Mouse (Mus musculus) heart, embryonic 13.5 days (tissue): Measurements from ENCODE around the gene Gm3336. TPM values are rescaled to one million over a fixed set of nuclear protein-coding genes. Genes with fewer than 3 reads are reported as not detected.

Experiments
- ATAC-seq: fragments of 200-750 bp; cut with Nextera tagmentation; 2 replicates; pipeline ENCODE4 v1.8.0; 2017; ENCODE audit warnings: moderate TSS enrichment; ENCODE audit not compliant: insufficient number of reproducible peaks, low FRiP score, low TSS enrichment; ENCODE audit errors: extremely low read depth
- H3K27ac ChIP-seq: fragments of 300-500 bp; sonication (generic); replicated peaks from 2 replicates; pipeline ENCODE4 v1.5.1; 2015; ENCODE audit warnings: moderate library complexity, mild to moderate bottlenecking, inconsistent platforms
- H3K27me3 ChIP-seq: fragments of 300-500 bp; sonication (generic); replicated peaks from 2 replicates; pipeline ENCODE4 v1.6.1; 2015; ENCODE audit warnings: mild to moderate bottlenecking, inconsistent platforms
- H3K36me3 ChIP-seq: fragments of 300-500 bp; sonication (generic); 2 replicates; pipeline ENCODE4 v1.6.1; 2015; ENCODE audit warnings: mild to moderate bottlenecking, inconsistent platforms
- H3K4me1 ChIP-seq: fragments of 300-500 bp; sonication (generic); 2 replicates; pipeline ENCODE4 v1.6.1; 2015; ENCODE audit warnings: inconsistent platforms
- H3K4me2 ChIP-seq: fragments of 300-500 bp; sonication (generic); 2 replicates; pipeline ENCODE4 v1.6.1; 2015; ENCODE audit warnings: inconsistent platforms, mild to moderate bottlenecking, moderate library complexity
- H3K4me3 ChIP-seq: fragments of 300-500 bp; sonication (generic); 2 replicates; pipeline ENCODE4 v1.5.1; 2015; ENCODE audit warnings: moderate library complexity, mild to moderate bottlenecking, inconsistent platforms
- H3K9ac ChIP-seq: fragments of 300-500 bp; sonication (generic); 2 replicates; pipeline ENCODE4 v1.6.1; 2015; ENCODE audit warnings: inconsistent platforms, mild to moderate bottlenecking, moderate library complexity
- H3K9me3 ChIP-seq: fragments of 300-500 bp; sonication (generic); 2 replicates; pipeline ENCODE4 v1.6.1; 2016; ENCODE audit warnings: inconsistent platforms
- WGBS: fragments of 180-500 bp; shearing (Covaris S2); methylation state at CpG from one replicate; pipeline ENCODE4 v1.1.7; 2015; ENCODE audit warnings: mixed read lengths; 5-methylcytosine and 5-hydroxymethylcytosine counted together
- polyA plus RNA-seq: library from polyadenylated mRNA; unstranded; fragments of >200 nt; fragmentation: Nextera tagmentation; extraction: Ambion mirVana; gene quantifications from 2 replicates; pipeline ENCODE4 v1.2.1, GENCODE M21; 2015

Gm3336 gene
- polyA plus RNA-seq, 1 experiment from 2014 or later = not detected

DNA sequence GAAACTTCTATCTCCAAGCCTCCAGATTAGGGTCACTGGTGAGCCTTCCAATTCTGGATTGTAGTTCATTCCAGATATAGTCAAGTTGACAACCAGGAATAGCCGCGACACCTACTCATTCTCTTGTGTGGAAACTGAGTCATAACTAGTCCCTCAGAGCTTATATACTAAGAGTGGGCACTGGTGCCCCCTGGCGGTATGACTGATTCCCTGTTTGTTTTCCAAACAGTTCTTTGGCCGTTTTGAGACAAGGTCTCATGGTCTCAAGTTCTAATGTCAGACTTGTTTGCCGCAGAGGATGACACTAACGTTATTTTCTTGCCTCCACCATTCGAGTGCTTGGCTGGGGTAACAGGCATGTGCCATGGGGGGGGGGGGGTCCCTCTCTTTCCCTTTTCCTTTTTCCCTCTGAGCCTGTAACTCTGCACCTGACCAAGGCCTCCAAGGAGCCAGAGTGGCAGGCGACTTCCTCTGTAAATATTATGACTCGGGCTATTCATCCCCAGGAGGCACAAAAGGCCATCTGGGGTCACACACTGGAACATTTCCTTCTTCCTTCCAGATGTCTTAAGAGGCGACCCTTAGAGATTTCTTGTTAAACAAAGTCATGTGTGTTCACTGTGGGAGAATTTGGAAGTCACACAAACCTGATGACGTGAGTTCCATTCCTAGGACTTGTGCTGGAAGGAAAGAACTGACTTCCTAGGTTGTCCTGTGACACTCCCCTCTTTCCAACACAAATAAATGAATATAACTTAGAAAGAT is 33.8 kb downstream of the Gm3336 start:
- Histone ChIP-seq H3K9ac (no peak overlapping the region), H3K27me3 (peaks cover 37% of the 10 kb centered on the region), H3K27ac (peak overlapping the region; percentile 86), H3K36me3 (peaks cover 13% of the 10 kb centered on the region), H3K4me3 (no peak overlapping the region), H3K9me3 (no peaks in the 10 kb centered on the region), H3K4me2 (peak overlapping the region; percentile 98), H3K4me1 (peaks cover 31% of the 10 kb centered on the region)
- 27% methylated on average over 11 of the region's 11 CpGs for WGBS
- no peak for ATAC-seq

DNA sequence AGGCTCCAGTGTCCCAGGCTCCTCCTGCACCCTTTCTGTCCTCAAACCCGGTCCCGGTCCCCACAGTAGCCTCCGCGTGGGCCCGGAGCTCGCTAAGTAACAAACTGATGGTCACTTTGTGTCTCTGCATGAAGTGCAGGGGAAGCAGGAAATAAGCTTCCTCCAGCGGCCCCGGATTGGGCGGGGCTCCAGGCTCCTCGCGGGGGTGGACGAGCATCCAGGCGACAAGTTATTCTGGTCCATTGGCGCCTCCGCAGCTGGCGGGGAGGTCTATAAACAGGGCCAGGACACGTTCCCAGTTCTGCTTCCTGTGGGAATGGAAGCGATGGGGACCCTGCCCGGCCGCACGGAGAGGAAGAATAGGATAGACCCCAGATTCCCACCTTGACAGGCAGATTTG is 34.8 kb downstream of the Gm3336 start:
- H3K4me2 ChIP-seq = peak overlapping the region; percentile 98
- peak overlapping the region; percentile 86 for H3K27ac ChIP-seq
- no peak for ATAC-seq
- H3K27me3 ChIP-seq = peaks cover 28% of the 10 kb centered on the region
- 13% methylated on average over 21 of the region's 21 CpGs for WGBS
- H3K9ac ChIP-seq = peak overlapping the region; percentile 66
- peaks cover 31% of the 10 kb centered on the region for H3K4me1 ChIP-seq
- peaks cover 23% of the 10 kb centered on the region for H3K36me3 ChIP-seq
- H3K9me3 ChIP-seq = no peaks in the 10 kb centered on the region
- peak overlapping the region; percentile 34 for H3K4me3 ChIP-seq

DNA sequence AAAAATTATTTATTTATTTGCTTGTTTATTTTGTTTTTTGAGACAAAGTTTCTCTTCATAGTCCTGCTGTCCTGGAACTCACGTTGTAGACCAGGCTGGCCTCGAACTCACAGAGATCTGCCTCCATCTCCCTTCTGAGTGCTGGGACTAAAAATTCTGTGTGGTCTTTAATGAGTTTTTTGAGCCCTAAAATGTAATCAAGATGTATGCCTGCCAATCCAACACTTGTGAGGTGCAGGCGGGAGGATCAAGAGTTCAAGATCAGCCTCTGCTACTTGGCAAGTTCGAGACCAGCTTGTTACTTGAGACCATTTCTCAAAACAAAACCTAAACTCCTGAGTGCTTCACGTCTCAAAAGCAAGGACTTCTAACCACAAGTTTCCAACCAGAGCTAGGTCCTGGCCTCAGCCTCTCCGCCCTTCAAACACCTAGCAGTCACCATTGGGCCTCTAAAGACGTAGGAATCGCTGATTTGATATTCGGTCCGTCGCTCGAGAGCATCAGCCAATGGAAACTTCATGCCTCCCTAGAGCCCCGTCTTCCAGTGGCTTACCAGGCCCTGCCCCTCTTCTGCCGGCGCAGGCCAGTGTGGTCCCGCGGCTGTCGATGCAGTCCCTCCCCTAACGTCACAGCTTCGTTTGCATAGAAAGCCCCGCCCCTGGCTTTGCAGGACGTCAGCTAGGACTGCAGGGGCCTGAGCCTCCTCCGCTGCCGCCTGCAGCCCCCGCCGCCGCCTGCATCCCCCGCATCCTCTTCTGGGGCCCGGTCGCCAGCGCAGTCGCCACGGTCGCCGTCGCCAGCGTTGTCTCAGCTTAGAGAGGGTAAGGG is 35.9 kb downstream of the Gm3336 start, which contains the start of gene Rab3a:
Rab3a (plus strand) TSS at position 637 of the 828 bp plus-strand sequence.
- peaks cover 30% of the 10 kb centered on the region for H3K36me3 ChIP-seq
- no peaks in the 10 kb centered on the region for H3K9me3 ChIP-seq
- ATAC-seq = peak; percentile 93
- WGBS = 8% methylated on average over 37 of the region's 37 CpGs
- peaks cover 16% of the 10 kb centered on the region for H3K27me3 ChIP-seq
- peak within 1 kb of the TSS; percentile 86 for H3K27ac ChIP-seq
- peak within 1 kb of the TSS; percentile 70 for H3K4me3 ChIP-seq
- H3K4me2 ChIP-seq = peak within 1 kb of the TSS; percentile 98
- peaks cover 39% of the 10 kb centered on the region for H3K4me1 ChIP-seq
- H3K9ac ChIP-seq = peak within 1 kb of the TSS; percentile 89

DNA sequence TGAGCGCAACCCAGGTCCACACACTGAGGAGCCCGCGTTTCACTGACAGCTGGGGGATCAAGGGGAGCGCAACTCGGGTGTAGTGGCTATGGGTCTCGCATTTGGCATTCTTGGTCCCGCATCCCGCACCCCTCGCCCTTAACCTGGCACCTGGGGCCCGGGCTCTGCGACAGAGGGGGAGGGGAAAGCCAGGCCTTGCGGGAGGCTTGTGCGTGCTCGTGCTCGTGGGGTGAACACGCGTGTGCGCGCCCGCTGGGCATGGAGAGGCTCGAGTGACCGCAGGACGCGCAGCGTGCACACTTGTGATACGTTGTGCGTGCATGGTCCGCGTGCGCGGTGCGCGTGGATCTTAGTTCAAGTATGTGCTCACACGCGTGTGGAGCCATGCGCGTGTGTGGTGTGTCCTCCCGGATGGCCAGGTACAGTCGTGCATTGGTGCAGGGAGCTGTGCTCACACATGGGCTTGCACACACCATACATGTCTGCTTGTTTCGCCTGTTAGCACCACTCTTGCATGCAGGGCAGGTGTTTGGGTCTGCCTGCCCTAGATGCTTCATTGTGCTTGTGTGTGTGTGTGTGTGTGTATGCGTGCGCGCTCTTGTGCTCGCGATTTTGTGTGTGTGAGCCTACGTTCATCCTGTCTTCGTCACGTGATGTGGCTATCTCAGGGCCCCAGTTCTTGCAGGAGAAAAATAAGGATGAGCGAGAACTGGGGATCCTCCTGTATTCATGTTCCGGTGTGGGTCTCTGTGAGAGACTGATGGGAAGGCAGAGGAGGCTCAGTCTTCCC is 36.7 kb downstream of the Gm3336 start:
- no peak for ATAC-seq
- H3K36me3 ChIP-seq = peaks cover 30% of the 10 kb centered on the region
- H3K4me1 ChIP-seq = peaks cover 47% of the 10 kb centered on the region
- H3K4me2 ChIP-seq = peak overlapping the region; percentile 98
- WGBS = 14% methylated on average over 50 of the region's 50 CpGs
- no peaks in the 10 kb centered on the region for H3K9me3 ChIP-seq
- H3K9ac ChIP-seq = peak overlapping the region; percentile 89
- peak overlapping the region; percentile 70 for H3K4me3 ChIP-seq
- H3K27me3 ChIP-seq = peaks cover 8% of the 10 kb centered on the region
- peak overlapping the region; percentile 51; the same call in 1 of the 2 replicates for H3K27ac ChIP-seq

DNA sequence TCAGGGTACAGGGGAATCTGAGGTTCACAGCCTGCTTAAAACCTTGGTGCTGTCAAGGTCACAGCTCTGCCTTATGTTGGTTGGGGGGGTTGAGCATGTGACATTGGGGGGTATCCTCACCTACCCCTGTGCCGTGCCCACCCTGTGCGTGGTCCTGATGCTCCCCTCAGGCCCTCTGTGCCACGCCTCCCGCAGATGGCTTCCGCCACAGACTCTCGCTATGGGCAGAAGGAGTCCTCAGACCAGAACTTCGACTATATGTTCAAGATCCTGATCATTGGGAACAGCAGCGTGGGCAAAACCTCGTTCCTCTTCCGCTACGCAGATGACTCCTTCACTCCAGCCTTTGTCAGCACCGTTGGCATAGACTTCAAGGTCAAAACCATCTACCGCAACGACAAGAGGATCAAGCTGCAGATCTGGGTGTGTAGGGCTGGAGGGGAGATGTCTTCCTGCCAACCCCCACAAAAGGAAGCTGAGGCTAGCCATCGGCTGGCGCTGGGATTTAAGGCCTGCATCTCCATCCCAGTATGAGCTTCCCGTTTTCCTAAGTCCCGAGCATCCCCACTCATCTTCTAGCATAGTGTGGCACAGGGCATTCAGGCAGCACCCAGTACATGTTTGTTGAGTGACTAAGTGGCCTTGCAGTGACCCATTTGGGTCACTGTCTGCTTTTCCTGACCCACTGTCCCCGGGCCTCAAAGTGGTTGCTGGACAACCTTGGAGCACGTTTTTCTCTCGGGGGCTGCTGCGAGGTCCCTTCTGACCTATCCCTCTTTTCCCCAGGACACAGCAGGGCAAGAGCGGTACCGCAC is 37.5 kb downstream of the Gm3336 start:
- peaks cover 51% of the 10 kb centered on the region for H3K4me1 ChIP-seq
- H3K36me3 ChIP-seq = peaks cover 30% of the 10 kb centered on the region
- 81% methylated on average over 24 of the region's 24 CpGs for WGBS
- H3K27ac ChIP-seq = no peak overlapping the region
- H3K9ac ChIP-seq = peak overlapping the region; percentile 89; the same call in 1 of the 2 replicates
- peak overlapping the region; percentile 98 for H3K4me2 ChIP-seq
- H3K9me3 ChIP-seq = no peaks in the 10 kb centered on the region
- peak overlapping the region; percentile 70 for H3K4me3 ChIP-seq
- no peak for ATAC-seq
- peaks cover under 1% of the 10 kb centered on the region; the same call in 1 of the 2 replicates for H3K27me3 ChIP-seq

DNA sequence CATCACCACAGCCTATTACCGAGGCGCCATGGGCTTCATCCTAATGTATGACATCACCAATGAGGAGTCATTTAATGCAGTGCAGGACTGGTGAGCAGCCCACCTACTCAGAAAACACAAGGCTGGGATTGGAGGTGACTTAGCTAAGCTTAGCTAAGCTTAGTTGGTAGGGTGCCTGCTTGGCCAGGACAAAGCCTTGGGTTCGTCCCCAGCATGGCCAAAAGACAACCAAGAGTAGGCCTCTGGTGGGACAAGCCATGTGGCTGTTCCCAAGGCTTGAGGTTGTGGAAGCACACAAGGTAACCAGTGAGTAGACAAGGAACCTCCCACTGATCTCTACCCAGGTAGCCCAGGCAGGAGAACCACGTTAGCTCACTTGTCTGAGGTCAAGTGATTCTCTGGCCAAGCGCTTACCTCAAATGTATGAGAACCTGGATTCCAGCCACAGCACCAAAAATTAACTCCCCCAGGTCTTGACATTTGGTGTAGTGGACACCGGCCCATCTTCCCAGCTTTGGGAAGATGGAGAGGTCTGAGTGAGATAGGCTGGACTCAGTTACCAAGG is 38.2 kb downstream of the Gm3336 start:
- 88% methylated on average over 6 of the region's 6 CpGs for WGBS
- ATAC-seq = no peak
- H3K9ac ChIP-seq = no peak overlapping the region
- peaks cover 56% of the 10 kb centered on the region for H3K4me1 ChIP-seq
- H3K27ac ChIP-seq = no peak overlapping the region
- H3K4me2 ChIP-seq = no peak overlapping the region
- H3K36me3 ChIP-seq = peaks cover 30% of the 10 kb centered on the region
- no peaks in the 10 kb centered on the region for H3K9me3 ChIP-seq
- no peaks in the 10 kb centered on the region for H3K27me3 ChIP-seq
- no peak overlapping the region for H3K4me3 ChIP-seq

DNA sequence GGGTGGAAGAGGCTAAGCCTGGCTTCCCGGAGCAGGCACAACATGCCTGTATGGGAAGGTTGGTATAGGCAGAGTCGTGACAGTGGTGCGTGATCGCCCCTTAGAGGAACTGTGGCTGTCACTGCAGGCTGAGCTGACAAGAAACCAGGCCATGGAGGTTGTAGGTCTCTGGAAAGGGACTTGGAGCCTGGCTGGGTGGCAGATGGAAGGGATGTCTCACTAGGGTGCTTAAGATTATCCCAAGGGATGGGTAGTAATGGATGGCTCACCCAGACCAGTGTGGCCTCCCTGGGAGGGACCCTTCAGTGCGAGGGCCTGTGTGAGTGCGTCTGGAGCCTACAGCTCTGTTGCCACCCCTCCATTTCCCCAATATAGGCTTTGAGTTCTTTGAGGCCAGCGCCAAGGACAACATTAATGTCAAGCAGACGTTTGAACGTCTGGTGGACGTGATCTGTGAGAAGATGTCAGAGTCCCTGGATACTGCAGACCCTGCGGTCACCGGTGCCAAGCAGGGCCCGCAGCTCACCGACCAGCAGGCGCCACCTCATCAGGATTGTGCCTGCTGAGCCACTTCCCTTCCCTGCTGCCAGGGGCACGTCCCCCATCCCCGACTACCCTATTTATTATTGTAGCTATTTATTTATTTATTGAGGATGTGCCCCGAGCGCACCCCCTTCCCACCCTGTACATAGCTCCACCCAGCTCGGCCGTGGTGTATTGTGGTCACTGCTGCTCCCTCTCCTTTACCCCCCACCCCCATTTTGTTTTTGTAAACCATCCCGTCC is 39.4 kb downstream of the Gm3336 start:
- peaks cover 30% of the 10 kb centered on the region for H3K36me3 ChIP-seq
- H3K4me3 ChIP-seq = no peak overlapping the region
- H3K27me3 ChIP-seq = no peaks in the 10 kb centered on the region
- no peaks in the 10 kb centered on the region for H3K9me3 ChIP-seq
- H3K4me2 ChIP-seq = no peak overlapping the region
- peaks cover 52% of the 10 kb centered on the region for H3K4me1 ChIP-seq
- WGBS = 71% methylated on average over 22 of the region's 22 CpGs
- H3K27ac ChIP-seq = no peak overlapping the region
- H3K9ac ChIP-seq = no peak overlapping the region; the same call in none of the 2 replicates
- ATAC-seq = no peak

DNA sequence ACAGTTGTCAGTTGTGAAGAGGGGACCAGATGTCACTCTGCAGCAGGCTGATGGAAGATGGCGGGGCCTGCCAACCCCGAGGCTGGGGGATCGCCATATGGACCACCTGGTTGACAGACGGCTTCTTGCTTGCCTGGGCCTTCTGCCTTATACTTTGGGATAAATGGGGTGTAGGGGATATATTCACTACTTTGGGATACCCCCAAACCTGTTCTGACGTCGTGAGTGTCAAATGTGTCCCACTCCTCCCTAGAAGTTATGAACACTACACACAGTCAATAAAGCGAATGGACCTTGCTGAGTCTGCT is 39.9 kb downstream of the Gm3336 start:
- Histone ChIP-seq H3K27ac (no peak overlapping the region), H3K9ac (no peak overlapping the region; the same call in 1 of the 2 replicates), H3K9me3 (no peaks in the 10 kb centered on the region), H3K4me1 (peaks cover 46% of the 10 kb centered on the region), H3K4me2 (no peak overlapping the region), H3K36me3 (peaks cover 33% of the 10 kb centered on the region), H3K27me3 (no peaks in the 10 kb centered on the region), H3K4me3 (no peak overlapping the region)
- 89% methylated on average over 7 of the region's 7 CpGs for WGBS
- ATAC-seq = no peak

DNA sequence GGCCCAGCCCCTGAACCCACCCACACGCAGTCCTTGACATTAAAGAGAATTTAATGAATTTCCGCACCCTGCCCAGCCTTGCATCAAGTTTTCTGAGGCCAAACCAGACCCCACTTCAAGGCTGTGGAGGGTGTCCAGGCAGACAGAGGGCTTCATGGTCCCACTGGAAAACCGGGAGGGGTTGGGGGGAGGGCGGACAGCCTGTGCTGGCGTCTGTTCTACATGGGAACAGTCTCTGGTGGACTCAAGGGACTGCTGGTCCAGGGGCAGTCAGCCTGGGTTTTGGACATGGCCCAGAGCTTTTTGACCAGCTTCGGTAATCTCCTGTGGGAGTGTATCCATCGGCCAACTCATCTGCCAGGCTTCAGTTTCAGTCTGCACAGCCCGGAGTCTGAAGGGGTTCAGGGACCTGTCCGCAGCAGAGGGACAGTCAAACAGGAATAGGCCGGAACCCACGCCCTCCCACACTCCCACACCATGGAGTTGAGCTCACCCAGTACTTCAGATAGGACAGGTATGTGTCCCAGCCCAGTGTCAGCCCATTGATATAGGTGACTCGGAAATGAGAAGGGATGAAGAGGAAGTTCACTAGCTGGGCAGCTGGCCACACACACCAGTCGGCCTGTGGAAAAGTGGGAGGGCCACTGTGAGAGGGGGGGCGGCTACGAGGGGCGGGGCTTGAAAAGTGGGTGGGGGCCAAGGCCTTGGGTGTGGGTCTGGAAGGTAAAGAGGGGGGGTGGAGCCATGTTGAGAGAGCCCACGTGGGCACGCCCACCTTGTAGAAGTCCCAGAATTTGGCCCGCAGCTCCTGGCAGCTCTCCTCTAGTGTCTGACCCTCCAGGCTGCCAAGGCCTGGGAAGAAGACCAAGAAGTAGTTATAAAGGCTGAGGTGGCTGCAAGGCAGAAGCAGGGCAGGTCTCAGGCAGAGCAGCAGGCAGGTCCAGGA is 40.5 kb downstream of the Gm3336 start:
- Histone ChIP-seq H3K4me1 (peaks cover 40% of the 10 kb centered on the region), H3K36me3 (peaks cover 37% of the 10 kb centered on the region), H3K9ac (no peak overlapping the region), H3K4me2 (peak overlapping the region; percentile 96), H3K4me3 (0 out of 2 replicates have a peak overlapping the region, but pooled peaks have one; percentile 73), H3K27me3 (no peaks in the 10 kb centered on the region), H3K9me3 (no peaks in the 10 kb centered on the region), H3K27ac (no peak overlapping the region)
- 68% methylated on average over 19 of the region's 19 CpGs for WGBS
- no peak for ATAC-seq
